ENCODE assay signal across 19 mouse cellular contexts in the genomic region with DNA sequence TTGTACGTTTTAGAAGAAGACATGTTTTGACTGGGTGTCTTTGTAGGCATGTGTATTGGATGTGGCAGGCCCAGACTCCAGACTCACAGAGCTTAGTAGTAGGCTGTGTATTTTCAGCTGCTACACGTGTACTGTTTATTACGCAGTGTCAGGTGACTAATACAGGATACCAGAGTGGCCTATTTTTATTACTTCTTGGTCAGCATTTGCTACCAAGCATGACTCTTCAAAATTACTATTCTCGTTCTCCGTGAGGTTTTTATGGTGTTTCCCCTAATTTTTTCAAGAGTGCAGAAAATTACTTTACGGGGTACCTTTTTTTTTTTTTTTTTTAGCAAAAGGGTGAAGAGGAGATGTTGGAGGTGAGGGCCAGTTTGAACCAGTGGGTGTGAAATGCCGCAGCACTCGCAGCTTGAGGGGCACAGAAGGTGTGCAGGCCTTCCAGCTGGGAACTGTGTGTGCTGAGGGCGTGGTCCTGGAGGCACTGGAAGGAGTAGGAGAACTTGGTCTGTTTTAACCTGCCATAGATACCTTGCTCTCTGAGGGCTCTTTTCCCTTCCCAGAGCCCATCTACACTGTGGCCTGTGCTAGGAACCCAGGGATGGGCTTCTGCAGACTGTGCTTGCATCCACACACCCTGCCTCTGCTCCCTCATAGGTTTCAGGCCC. TPM values are rescaled to one million over a fixed set of nuclear protein-coding genes. Genes with fewer than 3 reads are reported as not detected.
DNase-seq lines count a peak whose midpoint lies in the region; ATAC-seq and TF ChIP-seq lines count a peak whose summit lies in the region.
"Had no signal": no experiment of that assay in that cellular context is flagged by ENCODE, and none has a peak within 500 bp of the region (broad histone marks: within the 10 kb centered on the region; RNA-seq: fewer than 3 reads in every experiment).

No protein-coding gene starts in this region.

- H3K9me3 ChIP-seq in G1E (replicated peaks): no peaks in the 10 kb centered on the region
- no peaks in the 10 kb centered on the region for H3K9me3 ChIP-seq in intestine, embryonic 16.5 days (ENCODE audit: control insufficient read depth, low read length)
- H3K9me3 ChIP-seq: embryonic facial prominence, embryonic 10.5 days; liver, embryonic 12.5 days; midbrain, embryonic 12.5 days had no signal

- peaks cover 90% of the 10 kb centered on the region for H3K4me1 ChIP-seq in G1E (ENCODE audit: insufficient read depth, low read depth, low read length)
- peaks cover 53% of the 10 kb centered on the region for H3K4me1 ChIP-seq in intestine, embryonic 16.5 days (ENCODE audit: control insufficient read depth, insufficient read depth, low read length)

- H3K27me3 ChIP-seq in G1E (ENCODE audit: insufficient read depth, low read length): no peaks in the 10 kb centered on the region
- no peaks in the 10 kb centered on the region for H3K27me3 ChIP-seq in intestine, embryonic 16.5 days (replicated peaks; ENCODE audit: control insufficient read depth, insufficient read depth, low read length)
- H3K27me3 ChIP-seq: liver, embryonic 12.5 days; midbrain, embryonic 12.5 days had no signal

- no peak for TF ChIP-seq CTCF in layer of hippocampus, adult 2 months (conservative IDR thresholded peaks at IDR 0.05)
- no peak for TF ChIP-seq CTCF in G1E (IDR thresholded peaks at IDR 0.05; ENCODE audit: low read depth, low read length)

- H3K9ac ChIP-seq in intestine, embryonic 16.5 days (ENCODE audit: low read depth, low read length): no peak overlapping the region
- H3K9ac ChIP-seq: liver, embryonic 12.5 days; midbrain, embryonic 12.5 days had no signal

- peak; percentile 67 for ATAC-seq in G1E (ENCODE audit: extremely low read depth, insufficient number of reproducible peaks, low FRiP score, poor library complexity, severe bottlenecking)
- peak; percentile 72 for ATAC-seq in intestine, embryonic 16.5 days
- no peak for ATAC-seq in frontal cortex, adult (ENCODE audit: low TSS enrichment)
- ATAC-seq: liver, embryonic 12.5 days; lung, postnatal 0 days had no signal

- H3K27ac ChIP-seq in layer of hippocampus, adult 2 months: peak overlapping the region; percentile 75; the same call in 1 of the 2 replicates
- H3K27ac ChIP-seq in intestine, embryonic 16.5 days (ENCODE audit: low read length): no peak overlapping the region
- H3K27ac ChIP-seq: embryonic facial prominence, embryonic 10.5 days; kidney, postnatal 0 days; midbrain, embryonic 12.5 days had no signal

- H3K4me3 ChIP-seq in layer of hippocampus, adult 2 months: no peak overlapping the region
- peak overlapping the region; percentile 50; the same call in 1 of the 2 replicates for H3K4me3 ChIP-seq in G1E (ENCODE audit: low read depth, low read length)
- H3K4me3 ChIP-seq in intestine, embryonic 16.5 days (ENCODE audit: low read length): no peak overlapping the region
- H3K4me3 ChIP-seq: embryonic facial prominence, embryonic 10.5 days; liver, embryonic 12.5 days; midbrain, embryonic 12.5 days had no signal

- DNase-seq in layer of hippocampus, adult 2 months (ENCODE audit: low spot score in 2 of 2): no peak
- DNase-seq in layer of hippocampus, postnatal 10 days (ENCODE audit: low spot score in 2 of 2): no peak
- peak; percentile 73 for DNase-seq in 416B (ENCODE audit: low read depth)
- no peak for DNase-seq in G1E (ENCODE audit: low spot score)
- no peak for DNase-seq in lung, postnatal 10 days
- DNase-seq in adrenal gland, postnatal 36 days: no peak
- DNase-seq: cerebellum, postnatal 10 days; gastrocnemius, postnatal 25 days; heart, postnatal 36 days; right cerebral cortex, postnatal 25 days; thymus, postnatal 14 days had no signal

- H3K4me2 ChIP-seq in intestine, embryonic 16.5 days (ENCODE audit: low read depth, low read length): no peak overlapping the region
- H3K4me2 ChIP-seq: heart, embryonic 11.5 days; liver, embryonic 12.5 days; midbrain, embryonic 12.5 days had no signal

- H3K36me3 ChIP-seq in G1E (replicated peaks): peaks cover 43% of the 10 kb centered on the region
- H3K36me3 ChIP-seq in intestine, embryonic 16.5 days (ENCODE audit: control insufficient read depth, insufficient read depth, low read length): 0 out of 2 replicates have a peak, but pooled peaks cover under 1% of the 10 kb centered on the region
- H3K36me3 ChIP-seq: midbrain, embryonic 12.5 days had no signal

- WGBS in intestine, embryonic 16.5 days: 60% methylated on average over 9 of the region's 9 CpGs

RNA-seq across cellular contexts. Expression of a gene that starts 21.7 kb away (rescaled TPM):
- total RNA-seq in layer of hippocampus, adult 2 months (2021): 10 to 100 TPM; 55.6 to 56.3 TPM
- 10 to 100 TPM; 48.6 to 49.3 TPM for total RNA-seq in layer of hippocampus, postnatal 10 days (2021)
- total RNA-seq in G1E (2014; fragmentation: Nextera tagmentation) (40.1 and 45.3 TPM in 2 replicates), G1E (2017) (97.0 and 101 TPM in 2 replicates)
- polyA plus RNA-seq in G1E (2012): 54.4 and 54.7 TPM in 2 replicates
- polyA plus RNA-seq in intestine, embryonic 16.5 days (2015; fragmentation: Nextera tagmentation; extraction: Ambion mirVana): 21.5 and 25.2 TPM in 2 replicates
- total RNA-seq in adrenal gland, postnatal 36 days (2021): 10 to 100 TPM; 29.7 to 32.9 TPM
